Mouse (Mus musculus) bone marrow macrophage, adult 2 months (primary cell): Measurements from ENCODE around the gene Ehbp1.

Experiments used
- CTCF ChIP-seq: IDR thresholded peaks from 2 replicates; pipeline ENCODE4 v1.5.1; 2012; ENCODE audit warnings: low read depth, mild to moderate bottlenecking, low read length, moderate library complexity
- POLR2A ChIP-seq: IDR thresholded peaks from 2 replicates; pipeline ENCODE4 v1.6.1; 2012; ENCODE audit warnings: mild to moderate bottlenecking, low read depth, low read length, borderline replicate concordance

GRCm38 (mm10) chr11:22373290-22373674 is 31.2 kb upstream of the Ehbp1 start:
- no peak for TF ChIP-seq CTCF
- TF ChIP-seq POLR2A, result no peak
